Comparison of ENCODE assay signal across 19 mouse cellular contexts in genomic region chr6:118946660-118947059, GRCm38 (mm10).
A peak's percentile ranks its signal among the peaks of the same experiment; 100 is the strongest.
DNase-seq lines count a peak whose midpoint lies in the region; ATAC-seq and TF ChIP-seq lines count a peak whose summit lies in the region.
"Had no signal": no experiment of that assay in that cellular context is flagged by ENCODE, and none has a peak within 500 bp of the region (broad histone marks: within the 10 kb centered on the region; RNA-seq: fewer than 3 reads in every experiment).

No protein-coding gene starts in this region.

- H3K4me1 ChIP-seq in limb, embryonic 12.5 days (replicated peaks) = peaks cover 20% of the 10 kb centered on the region
- H3K4me1 ChIP-seq in limb, embryonic 10.5 days = peaks cover 20% of the 10 kb centered on the region
- H3K4me1 ChIP-seq: forebrain, embryonic 15.5 days; megakaryocyte, embryonic 14.5 days; midbrain, embryonic 13.5 days had no signal

- no peak overlapping the region for H3K9ac ChIP-seq in limb, embryonic 12.5 days (replicated peaks)
- H3K9ac ChIP-seq: forebrain, embryonic 15.5 days; midbrain, embryonic 13.5 days had no signal

- no peak overlapping the region for H3K4me3 ChIP-seq in gastrocnemius, adult 2 months
- no peak overlapping the region for H3K4me3 ChIP-seq in limb, embryonic 12.5 days (replicated peaks)
- no peak overlapping the region for H3K4me3 ChIP-seq in limb, embryonic 10.5 days
- H3K4me3 ChIP-seq: forebrain, embryonic 15.5 days; megakaryocyte, embryonic 14.5 days; midbrain, embryonic 13.5 days had no signal

- no peak overlapping the region for H3K4me2 ChIP-seq in limb, embryonic 12.5 days
- H3K4me2 ChIP-seq: forebrain, embryonic 15.5 days; midbrain, embryonic 13.5 days had no signal

- H3K36me3 ChIP-seq in limb, embryonic 12.5 days = no peaks in the 10 kb centered on the region
- no peaks in the 10 kb centered on the region for H3K36me3 ChIP-seq in limb, embryonic 10.5 days
- H3K36me3 ChIP-seq: forebrain, embryonic 15.5 days; midbrain, embryonic 13.5 days had no signal

- intact Hi-C loops in gastrocnemius, adult 2 months (cut with DNase I) = no loop called here

- no peak for ATAC-seq in limb, embryonic 12.5 days (ENCODE audit: insufficient number of reproducible peaks, insufficient read depth, low FRiP score, low TSS enrichment, low read depth)
- ATAC-seq: forebrain, embryonic 15.5 days; hindbrain, embryonic 16.5 days; midbrain, embryonic 13.5 days had no signal

- WGBS in limb, embryonic 12.5 days = 89% methylated on average over 6 of the region's 6 CpGs
- WGBS in limb, embryonic 10.5 days = 91% methylated on average over 6 of the region's 6 CpGs

- no peak for TF ChIP-seq CTCF in gastrocnemius, adult 2 months (IDR thresholded peaks at IDR 0.05)

- DNase-seq in gastrocnemius, adult 2 months = no peak
- DNase-seq in gastrocnemius, postnatal 10 days = no peak
- DNase-seq in limb, embryonic 10.5 days (ENCODE audit: low spot score) = no peak
- DNase-seq in lung, postnatal 25 days (ENCODE audit: low spot score) = peak; percentile 61
- no peak for DNase-seq in kidney, postnatal 14 days
- no peak for DNase-seq in urinary bladder, postnatal 14 days (ENCODE audit: low spot score)
- DNase-seq: cerebellum, adult 2 months; cerebellum, postnatal 36 days; gastrocnemius, postnatal 25 days; heart, adult 18-20 months; heart, postnatal 4 days; kidney, adult 18-20 months; left cerebral cortex, postnatal 4 days; thymus, postnatal 14 days had no signal

- no peaks in the 10 kb centered on the region for H3K27me3 ChIP-seq in limb, embryonic 12.5 days
- no peaks in the 10 kb centered on the region for H3K27me3 ChIP-seq in limb, embryonic 10.5 days (ENCODE audit: low read depth, poor library complexity, severe bottlenecking)
- H3K27me3 ChIP-seq: forebrain, embryonic 15.5 days; midbrain, embryonic 13.5 days had no signal

- H3K27ac ChIP-seq in gastrocnemius, adult 2 months = 0 out of 2 replicates have a peak overlapping the region, but pooled peaks have one; percentile 8
- 0 out of 2 replicates have a peak overlapping the region, but pooled peaks have one; percentile 4 for H3K27ac ChIP-seq in limb, embryonic 12.5 days
- H3K27ac ChIP-seq in limb, embryonic 10.5 days = no peak overlapping the region
- H3K27ac ChIP-seq: forebrain, embryonic 15.5 days; midbrain, embryonic 13.5 days had no signal

- H3K9me3 ChIP-seq in limb, embryonic 12.5 days = no peaks in the 10 kb centered on the region
- no peaks in the 10 kb centered on the region for H3K9me3 ChIP-seq in limb, embryonic 10.5 days (replicated peaks)
- H3K9me3 ChIP-seq: forebrain, embryonic 15.5 days; megakaryocyte, embryonic 14.5 days; midbrain, embryonic 13.5 days had no signal
